Mouse (Mus musculus): ENCODE results near the gene Tspan3. TPM values are rescaled to one million over a fixed set of nuclear protein-coding genes. Genes with fewer than 3 reads are reported as not detected.
A peak's percentile ranks its signal among the peaks of the same experiment; 100 is the strongest.

The Tspan3 gene
- total RNA-seq (2014; fragmentation: Nextera tagmentation) (58.3 and 66.0 TPM in 2 replicates), total RNA-seq (2017) (28.0 and 50.9 TPM in 2 replicates)

- ATAC-seq (replicated peaks; ENCODE audit: poor library complexity, severe bottlenecking), result no peak
Observed at GRCm38 (mm10) chr9:56165377-56165776, at the start of gene Tspan3. Gene Tspan3 (minus strand): TSS chr9:56165477.

GRCm38 (mm10) chr9:56213451-56214291 is 48.4 kb upstream of the Tspan3 start:
- peak; percentile 52; the same call in 1 of the 2 replicates for ATAC-seq (replicated peaks; ENCODE audit: poor library complexity, severe bottlenecking)

- ATAC-seq (replicated peaks; ENCODE audit: poor library complexity, severe bottlenecking), result no peak
Observed at GRCm38 (mm10) chr9:56208817-56209216, 43.5 kb upstream of the Tspan3 start.

- peak; percentile 47 for ATAC-seq (replicated peaks; ENCODE audit: poor library complexity, severe bottlenecking)
Observed at GRCm38 (mm10) chr9:56207516-56207915, 42.2 kb upstream of the Tspan3 start.

GRCm38 (mm10) chr9:56207083-56207482 is 41.8 kb upstream of the Tspan3 start:
- peak; percentile 92 for ATAC-seq (replicated peaks; ENCODE audit: poor library complexity, severe bottlenecking)

GRCm38 (mm10) chr9:56205336-56205735 is 40.1 kb upstream of the Tspan3 start:
- no peak for ATAC-seq (replicated peaks; ENCODE audit: poor library complexity, severe bottlenecking)

GRCm38 (mm10) chr9:56204316-56204715 is 39.0 kb upstream of the Tspan3 start:
- ATAC-seq (replicated peaks; ENCODE audit: poor library complexity, severe bottlenecking), result no peak

- ATAC-seq (replicated peaks; ENCODE audit: poor library complexity, severe bottlenecking), result peak; percentile 86
Observed at GRCm38 (mm10) chr9:56200645-56201314, 35.5 kb upstream of the Tspan3 start.

GRCm38 (mm10) chr9:56200200-56200599 is 34.9 kb upstream of the Tspan3 start:
- peak; percentile 35; the same call in 1 of the 2 replicates for ATAC-seq (replicated peaks; ENCODE audit: poor library complexity, severe bottlenecking)

- no peak for ATAC-seq (replicated peaks; ENCODE audit: poor library complexity, severe bottlenecking)
Observed at GRCm38 (mm10) chr9:56196921-56197320, 31.6 kb upstream of the Tspan3 start.

- no peak for ATAC-seq (replicated peaks; ENCODE audit: poor library complexity, severe bottlenecking)
Observed at GRCm38 (mm10) chr9:56195193-56195592, 29.9 kb upstream of the Tspan3 start.

GRCm38 (mm10) chr9:56191498-56192455 is 26.5 kb upstream of the Tspan3 start:
- no peak for ATAC-seq (replicated peaks; ENCODE audit: poor library complexity, severe bottlenecking)

- no peak for ATAC-seq (replicated peaks; ENCODE audit: poor library complexity, severe bottlenecking)
Observed at GRCm38 (mm10) chr9:56180118-56180781, 15.0 kb upstream of the Tspan3 start.

GRCm38 (mm10) chr9:56179416-56180117 is 14.3 kb upstream of the Tspan3 start:
- peak; percentile 46; the same call in 1 of the 2 replicates for ATAC-seq (replicated peaks; ENCODE audit: poor library complexity, severe bottlenecking)

GRCm38 (mm10) chr9:56177354-56177753 is 12.1 kb upstream of the Tspan3 start:
- no peak for ATAC-seq (replicated peaks; ENCODE audit: poor library complexity, severe bottlenecking)

GRCm38 (mm10) chr9:56175316-56175715 is 10.0 kb upstream of the Tspan3 start:
- ATAC-seq (replicated peaks; ENCODE audit: poor library complexity, severe bottlenecking), result no peak

- ATAC-seq (replicated peaks; ENCODE audit: poor library complexity, severe bottlenecking), result no peak
Observed at GRCm38 (mm10) chr9:56167690-56168089, 2.4 kb upstream of the Tspan3 start.

GRCm38 (mm10) chr9:56166161-56166560 is 884 bp upstream of the Tspan3 start:
- peak; percentile 32 for ATAC-seq (replicated peaks; ENCODE audit: poor library complexity, severe bottlenecking)

All from granulocyte monocyte progenitor cell, adult 5-6 weeks (primary cell).